Mouse (Mus musculus): ENCODE data around the gene Prkag1. TPM values are rescaled to one million over a fixed set of nuclear protein-coding genes. Genes with fewer than 3 reads are reported as not detected.

The Prkag1 gene
- total and polyA plus RNA-seq, 2 experiments from 2014 or later, result 48.3 to 58.4 TPM

DNA sequence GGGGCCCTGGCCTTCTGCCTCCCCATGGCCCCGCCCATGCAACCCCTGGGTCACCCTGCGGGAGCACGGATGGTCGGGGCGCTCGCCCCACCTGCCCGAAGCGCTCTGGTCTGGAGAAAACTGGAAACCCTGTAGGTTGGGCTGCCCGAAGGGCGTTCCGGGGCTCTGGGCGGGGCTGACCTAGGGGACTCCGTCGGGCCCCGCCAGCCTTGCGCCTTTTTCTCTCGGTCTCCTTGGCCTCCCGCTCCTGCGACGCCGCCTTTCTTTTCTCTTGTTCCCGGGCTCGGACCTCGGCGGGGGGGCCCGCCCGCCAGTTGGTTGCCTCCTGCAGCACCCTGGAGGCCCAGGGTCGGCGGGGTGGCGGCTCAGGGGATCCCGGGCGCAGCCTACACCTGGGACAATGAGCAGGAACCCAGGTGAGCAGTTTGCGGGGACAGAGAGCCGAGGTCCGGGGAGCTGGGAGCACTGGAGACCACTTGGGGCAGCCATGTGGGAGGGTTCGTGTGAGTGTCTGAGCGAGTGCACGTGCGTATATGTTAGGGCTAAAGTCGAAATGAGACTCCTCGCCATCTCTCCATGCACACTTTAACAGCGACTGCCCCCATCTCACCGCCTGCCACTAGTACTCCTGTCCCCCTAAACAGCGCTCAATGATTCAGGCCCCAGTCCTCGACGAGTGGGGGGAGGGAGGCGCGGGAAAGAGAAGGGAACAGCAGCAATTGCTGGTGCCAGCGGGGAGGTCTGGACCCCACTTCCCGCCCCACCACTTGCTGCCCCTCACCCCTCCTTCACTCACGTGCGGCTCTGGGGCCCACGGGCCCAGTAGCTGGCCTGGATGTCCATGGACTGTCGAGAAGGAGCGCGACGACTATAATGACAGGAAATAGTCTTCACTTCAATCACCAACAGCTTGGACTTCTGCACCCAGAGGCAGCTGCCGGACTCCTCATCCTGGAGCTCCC is 24.2 kb downstream of the Prkag1 start:
- peaks cover 10% of the 10 kb centered on the region; the same call in 1 of the 2 replicates for H3K4me1 ChIP-seq (ENCODE audit: insufficient read depth)
- H3K36me3 ChIP-seq (ENCODE audit: insufficient read depth), result no peaks in the 10 kb centered on the region
- peak overlapping the region; percentile 52 for H3K9ac ChIP-seq
- no peak overlapping the region for H3K27ac ChIP-seq (ENCODE audit: low read depth, low read length)
- 2% methylated on average over 57 of the region's 58 CpGs for WGBS
- no peak for ATAC-seq
- H3K9me3 ChIP-seq (ENCODE audit: low read length), result no peaks in the 10 kb centered on the region
- no peak for DNase-seq
- peaks cover 69% of the 10 kb centered on the region for H3K27me3 ChIP-seq (ENCODE audit: insufficient read depth, low read length)
- TF ChIP-seq CTCF (IDR thresholded peaks at IDR 0.05; ENCODE audit: low read depth), result no peak
- peak overlapping the region; percentile 85 for H3K4me2 ChIP-seq (ENCODE audit: low read depth)
- H3K4me3 ChIP-seq (ENCODE audit: low read depth, low read length), result peak overlapping the region; percentile 44

DNA sequence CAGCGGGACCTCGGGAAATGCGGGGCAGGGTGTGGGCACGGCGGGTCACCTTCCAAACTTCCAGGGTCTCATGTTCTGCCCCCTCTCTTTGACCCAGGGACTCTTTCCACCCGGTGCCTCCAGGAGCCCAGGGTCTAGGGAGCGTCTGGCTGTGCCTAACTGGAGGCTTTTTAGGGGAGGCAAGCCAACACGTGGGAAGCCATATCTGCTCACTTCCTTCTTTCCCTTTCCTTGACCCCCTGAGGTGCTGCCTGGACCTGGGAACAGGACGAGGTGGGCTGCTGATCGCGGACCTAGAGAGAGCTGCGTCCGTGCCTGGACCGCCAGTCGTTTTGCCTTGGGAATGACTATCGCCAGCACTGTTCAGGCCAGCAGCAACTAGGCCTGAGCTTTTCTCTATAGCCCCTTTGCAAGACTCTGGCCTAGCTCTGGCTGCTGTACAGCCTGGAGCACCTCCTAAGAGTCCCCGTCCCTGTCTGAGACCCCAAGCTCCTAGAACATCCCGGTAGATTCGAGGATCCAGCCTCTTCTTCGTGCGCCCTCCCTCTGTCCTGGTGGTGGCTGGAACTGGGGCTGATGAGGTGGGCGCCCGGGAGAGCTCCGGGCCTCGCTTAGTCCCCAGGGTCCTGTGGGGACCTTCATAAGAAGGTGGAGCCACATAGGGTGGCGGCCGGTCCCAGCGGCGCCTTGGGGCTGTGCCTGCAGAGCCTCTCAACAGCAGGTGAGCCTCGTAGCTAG is 25.1 kb downstream of the Prkag1 start:
- Histone ChIP-seq H3K27ac (ENCODE audit: low read depth, low read length) (no peak overlapping the region), H3K4me1 (ENCODE audit: insufficient read depth) (peaks cover 10% of the 10 kb centered on the region; the same call in 1 of the 2 replicates), H3K27me3 (ENCODE audit: insufficient read depth, low read length) (peaks cover 77% of the 10 kb centered on the region), H3K36me3 (ENCODE audit: insufficient read depth) (no peaks in the 10 kb centered on the region), H3K4me3 (ENCODE audit: low read depth, low read length) (peak overlapping the region; percentile 44), H3K9me3 (ENCODE audit: low read length) (no peaks in the 10 kb centered on the region), H3K4me2 (ENCODE audit: low read depth) (peak overlapping the region; percentile 85), H3K9ac (peak overlapping the region; percentile 53)
- TF ChIP-seq CTCF (IDR thresholded peaks at IDR 0.05; ENCODE audit: low read depth), result no peak
- DNase-seq (no peak), ATAC-seq (no peak)
- 11% methylated on average over 30 of the region's 30 CpGs for WGBS

DNA sequence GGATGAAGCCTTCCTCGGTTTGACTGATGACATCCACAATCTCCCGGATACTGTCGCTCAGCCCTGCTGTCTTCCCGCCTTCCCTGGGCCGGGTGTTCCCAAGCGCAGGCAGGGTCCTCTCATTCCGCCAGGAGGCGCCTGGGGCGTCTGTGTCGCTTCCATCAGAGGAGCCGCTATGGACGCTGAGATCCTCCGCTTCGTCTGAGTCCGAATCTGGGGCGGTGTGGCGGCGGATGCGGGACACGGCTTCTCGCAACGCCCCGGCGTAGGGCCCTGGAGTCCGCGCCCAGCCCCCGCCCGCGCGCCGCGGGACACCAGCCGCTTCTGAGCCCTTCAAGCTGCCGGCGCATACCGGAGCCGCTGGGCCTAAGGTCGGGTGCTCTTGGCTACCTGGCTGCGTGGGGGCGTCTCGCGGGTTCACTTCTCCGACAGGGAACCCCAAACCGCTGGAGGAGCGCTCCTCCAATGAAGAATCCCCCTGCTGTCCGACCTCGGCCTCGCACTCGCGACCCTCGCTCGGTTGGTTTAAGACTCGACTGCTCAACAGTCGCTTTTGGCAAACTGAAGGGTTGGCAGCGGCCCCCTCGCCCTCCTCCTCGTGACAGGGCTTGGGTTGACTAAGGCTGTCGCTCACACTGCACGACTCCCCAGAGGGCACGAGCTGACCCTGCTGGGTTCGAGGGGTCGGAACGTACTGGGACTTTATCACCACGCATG is 25.8 kb downstream of the Prkag1 start:
- peaks cover 10% of the 10 kb centered on the region; the same call in 1 of the 2 replicates for H3K4me1 ChIP-seq (ENCODE audit: insufficient read depth)
- H3K9ac ChIP-seq, result peak overlapping the region; percentile 53
- peak; percentile 85 for DNase-seq
- WGBS, result 3% methylated on average over 62 of the region's 64 CpGs
- H3K27me3 ChIP-seq (ENCODE audit: insufficient read depth, low read length), result peaks cover 84% of the 10 kb centered on the region
- TF ChIP-seq CTCF (IDR thresholded peaks at IDR 0.05; ENCODE audit: low read depth), result peak; percentile 82
- peak overlapping the region; percentile 44 for H3K4me3 ChIP-seq (ENCODE audit: low read depth, low read length)
- no peak overlapping the region for H3K27ac ChIP-seq (ENCODE audit: low read depth, low read length)
- peak; percentile 59 for ATAC-seq
- peak overlapping the region; percentile 85 for H3K4me2 ChIP-seq (ENCODE audit: low read depth)
- H3K36me3 ChIP-seq (ENCODE audit: insufficient read depth), result no peaks in the 10 kb centered on the region
- H3K9me3 ChIP-seq (ENCODE audit: low read length), result no peaks in the 10 kb centered on the region

DNA sequence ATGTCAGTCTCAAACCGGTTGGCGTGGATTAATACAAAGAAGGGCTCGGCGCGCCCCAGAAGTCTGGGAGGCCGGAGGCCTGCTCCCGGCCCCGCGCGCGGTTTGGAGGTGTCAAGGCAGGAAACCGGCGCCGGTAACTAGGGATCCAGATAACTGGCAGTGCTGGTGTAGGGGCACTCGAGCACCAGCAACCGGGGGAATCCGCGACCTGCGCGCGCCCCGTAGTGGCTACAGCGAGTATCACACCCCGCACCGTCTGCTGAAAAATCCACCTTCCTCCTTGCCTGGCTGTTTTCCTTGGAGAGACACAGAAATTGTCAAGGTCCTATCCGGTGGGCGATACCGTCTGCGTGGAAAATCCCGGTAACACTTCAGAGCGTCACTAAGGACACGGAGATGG is 27.3 kb downstream of the Prkag1 start:
- DNase-seq (peak; percentile 88), ATAC-seq (peak; percentile 32; the same call in 1 of the 2 replicates)
- Histone ChIP-seq H3K36me3 (ENCODE audit: insufficient read depth) (no peaks in the 10 kb centered on the region), H3K27me3 (ENCODE audit: insufficient read depth, low read length) (peaks cover 84% of the 10 kb centered on the region), H3K4me1 (ENCODE audit: insufficient read depth) (peaks cover 10% of the 10 kb centered on the region; the same call in 1 of the 2 replicates), H3K4me2 (ENCODE audit: low read depth) (peak overlapping the region; percentile 36), H3K9ac (no peak overlapping the region), H3K4me3 (ENCODE audit: low read depth, low read length) (no peak overlapping the region; the same call in 1 of the 2 replicates), H3K27ac (ENCODE audit: low read depth, low read length) (no peak overlapping the region), H3K9me3 (ENCODE audit: low read length) (no peaks in the 10 kb centered on the region)
- peak; percentile 89 for TF ChIP-seq CTCF (IDR thresholded peaks at IDR 0.05; ENCODE audit: low read depth)
- WGBS, result under 1% methylated on average over 32 of the region's 32 CpGs

DNA sequence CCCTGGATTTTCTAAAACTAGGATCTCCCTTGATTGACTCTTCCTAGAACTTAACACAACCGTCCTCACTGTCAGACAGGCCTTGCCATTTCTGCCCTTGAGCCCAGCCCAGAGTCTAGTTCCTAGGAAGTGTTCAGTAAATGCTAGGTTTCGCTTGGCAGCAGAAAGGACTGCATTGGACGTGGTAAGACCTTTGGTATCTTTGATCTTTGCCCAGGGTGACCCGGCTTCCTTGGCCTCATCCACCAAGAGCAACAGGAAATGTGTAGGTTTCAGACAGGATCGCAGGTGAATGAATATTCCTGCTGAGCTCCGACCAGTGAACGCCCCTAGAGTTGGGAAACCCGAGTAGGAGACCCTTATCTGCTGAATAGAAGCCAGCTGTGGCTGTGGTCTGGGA is 28.4 kb downstream of the Prkag1 start:
- Histone ChIP-seq H3K4me1 (ENCODE audit: insufficient read depth) (no peaks in the 10 kb centered on the region), H3K27me3 (ENCODE audit: insufficient read depth, low read length) (peaks cover 83% of the 10 kb centered on the region), H3K9me3 (ENCODE audit: low read length) (no peaks in the 10 kb centered on the region), H3K4me3 (ENCODE audit: low read depth, low read length) (no peak overlapping the region), H3K27ac (ENCODE audit: low read depth, low read length) (no peak overlapping the region), H3K36me3 (ENCODE audit: insufficient read depth) (no peaks in the 10 kb centered on the region), H3K4me2 (ENCODE audit: low read depth) (no peak overlapping the region), H3K9ac (no peak overlapping the region)
- no peak for ATAC-seq
- WGBS, result 3% methylated on average over 8 of the region's 8 CpGs
- TF ChIP-seq CTCF (IDR thresholded peaks at IDR 0.05; ENCODE audit: low read depth), result no peak
- no peak for DNase-seq

DNA sequence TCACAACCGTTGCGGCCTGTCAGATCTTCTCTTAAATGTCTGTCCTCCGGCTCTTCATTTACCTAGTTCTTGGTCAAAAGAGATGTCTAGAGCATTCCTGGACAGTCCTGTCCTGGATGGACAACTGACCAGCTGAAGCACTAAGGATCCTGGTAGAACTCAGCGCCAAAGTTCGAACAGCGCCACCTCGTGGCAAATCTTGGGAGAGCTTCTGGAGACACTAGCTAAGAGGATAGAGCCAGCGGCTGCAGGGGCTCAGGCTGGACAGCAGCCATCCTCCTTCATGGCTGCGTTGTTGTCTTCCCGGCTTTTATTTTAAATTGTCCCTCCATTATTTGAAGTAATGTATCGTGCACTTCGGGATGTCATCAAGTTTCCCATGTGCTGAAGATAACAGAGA is 31.9 kb downstream of the Prkag1 start:
- DNase-seq (peak; percentile 86), ATAC-seq (no peak)
- Histone ChIP-seq H3K4me1 (ENCODE audit: insufficient read depth) (no peaks in the 10 kb centered on the region), H3K9ac (no peak overlapping the region), H3K27me3 (ENCODE audit: insufficient read depth, low read length) (peaks cover 86% of the 10 kb centered on the region), H3K27ac (ENCODE audit: low read depth, low read length) (no peak overlapping the region), H3K9me3 (ENCODE audit: low read length) (no peaks in the 10 kb centered on the region), H3K36me3 (ENCODE audit: insufficient read depth) (no peaks in the 10 kb centered on the region), H3K4me2 (ENCODE audit: low read depth) (no peak overlapping the region), H3K4me3 (ENCODE audit: low read depth, low read length) (no peak overlapping the region)
- TF ChIP-seq CTCF (IDR thresholded peaks at IDR 0.05; ENCODE audit: low read depth), result peak; percentile 83
- 10% methylated on average over 12 of the region's 12 CpGs for WGBS

All from forebrain, postnatal 0 days (tissue).